Mouse (Mus musculus) megakaryocyte, embryonic 14.5 days (primary cell): ENCODE results near the gene Cpsf6.

Experiments
- FLI1 ChIP-seq: IDR thresholded peaks from 2 replicates; pipeline ENCODE4 v1.6.1; 2012; ENCODE audit warnings: low read length, inconsistent platforms, mixed read lengths
- GATA1 ChIP-seq: IDR thresholded peaks from 3 replicates; pipeline ENCODE4 v1.6.1; 2012; ENCODE audit warnings: mixed read lengths, low read length, inconsistent platforms, borderline replicate concordance

- no peak for TF ChIP-seq GATA1
- TF ChIP-seq FLI1, result no peak
These were observed 57.2 kb downstream of the Cpsf6 start for GRCm38 (mm10) chr10:117322630-117323029.
